Mouse (Mus musculus): Measurements from ENCODE around the gene Tcf20. TPM values are rescaled to one million over a fixed set of nuclear protein-coding genes. Genes with fewer than 3 reads are reported as not detected.

The Tcf20 gene
- polyA plus RNA-seq, 1 experiment from 2014 or later = 9.3 TPM

- peaks cover 52% of the 10 kb centered on the region for H3K36me3 ChIP-seq
- H3K27ac ChIP-seq = no peak overlapping the region
- WGBS = 88% methylated on average over 7 of the region's 7 CpGs
- H3K9me3 ChIP-seq (replicated peaks) = no peaks in the 10 kb centered on the region
- no peak overlapping the region for H3K4me2 ChIP-seq
- no peak overlapping the region for H3K4me3 ChIP-seq (replicated peaks)
- no peaks in the 10 kb centered on the region for H3K27me3 ChIP-seq
- ATAC-seq (replicated peaks; ENCODE audit: low FRiP score) = no peak
- no peaks in the 10 kb centered on the region for H3K4me1 ChIP-seq
- no peak overlapping the region for H3K9ac ChIP-seq
Observed at GRCm38 (mm10) chr15:82814321-82814720, 173.4 kb downstream of the Tcf20 start.

- Histone ChIP-seq H3K27ac (no peak overlapping the region), H3K4me1 (no peaks in the 10 kb centered on the region), H3K27me3 (no peaks in the 10 kb centered on the region), H3K9ac (no peak overlapping the region), H3K9me3 (replicated peaks) (no peaks in the 10 kb centered on the region), H3K4me3 (replicated peaks) (no peak overlapping the region), H3K4me2 (no peak overlapping the region), H3K36me3 (peaks cover 52% of the 10 kb centered on the region)
- 97% methylated on average over 1 of the region's 1 CpGs for WGBS
- ATAC-seq (replicated peaks; ENCODE audit: low FRiP score) = no peak
Observed at GRCm38 (mm10) chr15:82810556-82810955, 177.1 kb downstream of the Tcf20 start.

GRCm38 (mm10) chr15:82809511-82809910 lies 178.2 kb downstream of the Tcf20 start:
- no peak overlapping the region for H3K9ac ChIP-seq
- no peaks in the 10 kb centered on the region for H3K4me1 ChIP-seq
- H3K4me3 ChIP-seq (replicated peaks) = no peak overlapping the region
- no peaks in the 10 kb centered on the region for H3K27me3 ChIP-seq
- ATAC-seq (replicated peaks; ENCODE audit: low FRiP score) = no peak
- no peaks in the 10 kb centered on the region for H3K9me3 ChIP-seq (replicated peaks)
- H3K36me3 ChIP-seq = peaks cover 44% of the 10 kb centered on the region
- WGBS = 81% methylated on average over 6 of the region's 6 CpGs
- H3K27ac ChIP-seq = no peak overlapping the region
- no peak overlapping the region for H3K4me2 ChIP-seq

- Histone ChIP-seq H3K9me3 (replicated peaks) (no peaks in the 10 kb centered on the region), H3K4me3 (replicated peaks) (no peak overlapping the region), H3K27me3 (no peaks in the 10 kb centered on the region), H3K9ac (no peak overlapping the region), H3K4me1 (no peaks in the 10 kb centered on the region), H3K4me2 (no peak overlapping the region), H3K27ac (no peak overlapping the region), H3K36me3 (peaks cover 26% of the 10 kb centered on the region)
- 73% methylated on average over 5 of the region's 5 CpGs for WGBS
- ATAC-seq (replicated peaks; ENCODE audit: low FRiP score) = no peak
Observed at GRCm38 (mm10) chr15:82806969-82807763, 180.5 kb downstream of the Tcf20 start.

GRCm38 (mm10) chr15:82804708-82805639 lies 182.7 kb downstream of the Tcf20 start:
- no peaks in the 10 kb centered on the region for H3K27me3 ChIP-seq
- no peaks in the 10 kb centered on the region for H3K9me3 ChIP-seq (replicated peaks)
- ATAC-seq (replicated peaks; ENCODE audit: low FRiP score) = no peak
- WGBS = 74% methylated on average over 5 of the region's 5 CpGs
- H3K9ac ChIP-seq = no peak overlapping the region
- no peaks in the 10 kb centered on the region for H3K4me1 ChIP-seq
- peaks cover 5% of the 10 kb centered on the region; the same call in 1 of the 2 replicates for H3K36me3 ChIP-seq
- no peak overlapping the region for H3K27ac ChIP-seq
- H3K4me2 ChIP-seq = no peak overlapping the region
- H3K4me3 ChIP-seq (replicated peaks) = no peak overlapping the region

GRCm38 (mm10) chr15:82795936-82796440 lies 191.7 kb downstream of the Tcf20 start:
- Histone ChIP-seq H3K9me3 (replicated peaks) (no peaks in the 10 kb centered on the region), H3K27ac (no peak overlapping the region), H3K36me3 (no peaks in the 10 kb centered on the region), H3K27me3 (no peaks in the 10 kb centered on the region), H3K4me1 (no peaks in the 10 kb centered on the region), H3K4me2 (no peak overlapping the region), H3K4me3 (replicated peaks) (no peak overlapping the region), H3K9ac (no peak overlapping the region)
- ATAC-seq (replicated peaks; ENCODE audit: low FRiP score) = no peak
- 76% methylated on average over 3 of the region's 3 CpGs for WGBS

GRCm38 (mm10) chr15:82794277-82794676 lies 193.4 kb downstream of the Tcf20 start, which contains the start of gene Cyp2d26:
Cyp2d26 (minus strand) TSS chr15:82794294.
- no peaks in the 10 kb centered on the region for H3K27me3 ChIP-seq
- 85% methylated on average over 5 of the region's 5 CpGs for WGBS
- H3K36me3 ChIP-seq = no peaks in the 10 kb centered on the region
- no peaks in the 10 kb centered on the region for H3K4me1 ChIP-seq
- H3K9ac ChIP-seq = no peak within 1 kb of the TSS
- ATAC-seq (replicated peaks; ENCODE audit: low FRiP score) = no peak
- H3K4me3 ChIP-seq (replicated peaks) = no peak within 1 kb of the TSS
- H3K9me3 ChIP-seq (replicated peaks) = no peaks in the 10 kb centered on the region
- no peak within 1 kb of the TSS for H3K4me2 ChIP-seq
- 0 out of 2 replicates have a peak within 1 kb of the TSS, but pooled peaks have one; percentile 4 for H3K27ac ChIP-seq

- H3K9me3 ChIP-seq (replicated peaks) = no peaks in the 10 kb centered on the region
- 0 out of 2 replicates have a peak overlapping the region, but pooled peaks have one; percentile 4 for H3K27ac ChIP-seq
- no peak overlapping the region for H3K9ac ChIP-seq
- ATAC-seq (replicated peaks; ENCODE audit: low FRiP score) = no peak
- H3K27me3 ChIP-seq = no peaks in the 10 kb centered on the region
- H3K4me2 ChIP-seq = no peak overlapping the region
- no peaks in the 10 kb centered on the region for H3K36me3 ChIP-seq
- no peaks in the 10 kb centered on the region for H3K4me1 ChIP-seq
- 84% methylated on average over 6 of the region's 6 CpGs for WGBS
- no peak overlapping the region for H3K4me3 ChIP-seq (replicated peaks)
Observed at GRCm38 (mm10) chr15:82793868-82794267, 193.8 kb downstream of the Tcf20 start.

GRCm38 (mm10) chr15:82793454-82793853 lies 194.2 kb downstream of the Tcf20 start:
- Histone ChIP-seq H3K4me1 (no peaks in the 10 kb centered on the region), H3K9me3 (replicated peaks) (no peaks in the 10 kb centered on the region), H3K36me3 (no peaks in the 10 kb centered on the region), H3K9ac (no peak overlapping the region), H3K27ac (no peak overlapping the region), H3K4me2 (no peak overlapping the region), H3K4me3 (replicated peaks) (no peak overlapping the region), H3K27me3 (no peaks in the 10 kb centered on the region)
- 50% methylated on average over 1 of the region's 1 CpGs for WGBS
- ATAC-seq (replicated peaks; ENCODE audit: low FRiP score) = no peak

- H3K9me3 ChIP-seq (replicated peaks) = no peaks in the 10 kb centered on the region
- no peaks in the 10 kb centered on the region for H3K27me3 ChIP-seq
- H3K4me1 ChIP-seq = no peaks in the 10 kb centered on the region
- H3K4me2 ChIP-seq = no peak overlapping the region
- H3K27ac ChIP-seq = no peak overlapping the region
- WGBS = 90% methylated on average over 11 of the region's 11 CpGs
- H3K4me3 ChIP-seq (replicated peaks) = no peak overlapping the region
- no peak overlapping the region for H3K9ac ChIP-seq
- no peaks in the 10 kb centered on the region for H3K36me3 ChIP-seq
- ATAC-seq (replicated peaks; ENCODE audit: low FRiP score) = no peak
Observed at GRCm38 (mm10) chr15:82792566-82792965, 195.1 kb downstream of the Tcf20 start.

- ATAC-seq (replicated peaks; ENCODE audit: low FRiP score) = no peak
- Histone ChIP-seq H3K9ac (no peak overlapping the region), H3K27me3 (no peaks in the 10 kb centered on the region), H3K4me1 (no peaks in the 10 kb centered on the region), H3K9me3 (replicated peaks) (no peaks in the 10 kb centered on the region), H3K4me2 (no peak overlapping the region), H3K36me3 (no peaks in the 10 kb centered on the region), H3K27ac (no peak overlapping the region), H3K4me3 (replicated peaks) (no peak overlapping the region)
- 88% methylated on average over 1 of the region's 1 CpGs for WGBS
Observed at GRCm38 (mm10) chr15:82784581-82784980, 203.1 kb downstream of the Tcf20 start.

- WGBS = 37% methylated on average over 1 of the region's 1 CpGs
- no peaks in the 10 kb centered on the region for H3K4me1 ChIP-seq
Observed at GRCm38 (mm10) chr15:82783800-82784199, 203.9 kb downstream of the Tcf20 start.

More at GRCm38 (mm10) chr15:82783800-82784199, 203.9 kb downstream of the Tcf20 start:
- Histone ChIP-seq H3K9me3 (replicated peaks) (no peaks in the 10 kb centered on the region), H3K27ac (no peak overlapping the region), H3K4me3 (replicated peaks) (no peak overlapping the region), H3K36me3 (no peaks in the 10 kb centered on the region), H3K27me3 (no peaks in the 10 kb centered on the region), H3K9ac (no peak overlapping the region), H3K4me2 (no peak overlapping the region)
- ATAC-seq (replicated peaks; ENCODE audit: low FRiP score) = no peak

All from kidney, embryonic 15.5 days (tissue).